ENCODE assay signal across 13 mouse cellular contexts in the genomic region with DNA sequence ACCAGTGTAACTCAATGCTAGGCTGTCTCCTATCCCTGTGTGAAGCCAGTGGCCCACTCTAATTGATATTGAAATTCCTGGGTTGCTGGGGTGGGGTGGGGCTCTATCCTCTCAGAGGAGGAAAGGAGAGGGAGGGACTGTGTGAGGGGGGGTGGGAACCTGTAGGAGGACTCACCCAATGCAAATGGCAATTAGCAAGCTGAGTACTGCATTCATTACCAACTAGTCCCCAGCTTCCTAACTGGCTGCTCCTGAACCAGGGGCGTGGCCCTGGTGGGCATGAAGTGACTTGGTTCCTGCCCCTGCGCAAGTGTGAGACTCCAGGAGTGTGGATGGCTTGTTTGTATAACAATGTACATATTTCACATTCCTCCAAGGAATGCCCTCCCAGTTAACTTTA.
"Had no signal": no experiment of that assay in that cellular context is flagged by ENCODE, and none has a peak within 500 bp of the region (broad histone marks: within the 10 kb centered on the region; RNA-seq: fewer than 3 reads in every experiment).

No protein-coding gene starts in this region.

- H3K4me1 ChIP-seq: intestine, embryonic 15.5 days; limb, embryonic 12.5 days; liver, embryonic 13.5 days; midbrain, embryonic 13.5 days; stomach, embryonic 15.5 days had no signal

- H3K9ac ChIP-seq: intestine, embryonic 15.5 days; limb, embryonic 12.5 days; liver, embryonic 13.5 days; liver, postnatal 0 days; midbrain, embryonic 13.5 days; stomach, embryonic 15.5 days had no signal

- H3K9me3 ChIP-seq: intestine, embryonic 15.5 days; limb, embryonic 12.5 days; liver, embryonic 13.5 days; midbrain, embryonic 13.5 days; stomach, embryonic 15.5 days had no signal

- H3K27me3 ChIP-seq: intestine, embryonic 15.5 days; limb, embryonic 12.5 days; liver, embryonic 13.5 days; midbrain, embryonic 13.5 days; stomach, embryonic 15.5 days had no signal

- H3K27ac ChIP-seq: intestine, embryonic 15.5 days; layer of hippocampus, adult 2 months; limb, embryonic 12.5 days; liver, embryonic 13.5 days; midbrain, embryonic 13.5 days; stomach, embryonic 15.5 days had no signal

- H3K36me3 ChIP-seq: intestine, embryonic 15.5 days; limb, embryonic 12.5 days; liver, embryonic 13.5 days; midbrain, embryonic 13.5 days; stomach, embryonic 15.5 days had no signal

- H3K4me3 ChIP-seq: intestine, embryonic 15.5 days; layer of hippocampus, adult 2 months; limb, embryonic 12.5 days; liver, embryonic 13.5 days; midbrain, embryonic 13.5 days; stomach, embryonic 15.5 days had no signal

- H3K4me2 ChIP-seq: intestine, embryonic 15.5 days; limb, embryonic 12.5 days; liver, embryonic 13.5 days; midbrain, embryonic 13.5 days; stomach, embryonic 15.5 days had no signal

- DNase-seq: kidney, adult 18-20 months; kidney, postnatal 10 days; liver; liver, embryonic 13.5 days; liver, postnatal 0 days; right cerebral cortex, postnatal 4 days; spleen, adult 18-20 months; thymus, postnatal 36 days had no signal

- ATAC-seq: intestine, embryonic 15.5 days; liver, postnatal 0 days; midbrain, embryonic 13.5 days had no signal
